8 mouse cellular contexts compared by ENCODE assay signal in genomic region chr9:66505141-66505917, GRCm38 (mm10). TPM values are rescaled to one million over a fixed set of nuclear protein-coding genes. Genes with fewer than 3 reads are reported as not detected.
DNase-seq lines count a peak whose midpoint lies in the region; ATAC-seq and TF ChIP-seq lines count a peak whose summit lies in the region.

No protein-coding gene starts in this region.

- H3K4me1 ChIP-seq in forebrain, embryonic 10.5 days: peaks cover 75% of the 10 kb centered on the region
- peaks cover 34 to 41% of the 10 kb centered on the region in 2 experiments for H3K4me1 ChIP-seq in liver, embryonic 14.5 days (replicated peaks; ENCODE audit: control insufficient read depth in 2 of 2, insufficient read depth in 2 of 2, low read length in 1 of 2)
- peaks cover 30% of the 10 kb centered on the region for H3K4me1 ChIP-seq in thymus, adult 2 months (replicated peaks; ENCODE audit: control insufficient read depth, insufficient read depth, low read length)
- H3K4me1 ChIP-seq in limb, embryonic 10.5 days: peaks cover 3% of the 10 kb centered on the region

- peak overlapping the region; percentile 73 for H3K4me2 ChIP-seq in liver, embryonic 14.5 days (ENCODE audit: low read depth)

- TF ChIP-seq POLR2A in thymus, adult 2 months (IDR thresholded peaks at IDR 0.05; ENCODE audit: control insufficient read depth, extremely low read depth, insufficient read depth, low read length, poor library complexity): no peak

- H3K27me3 ChIP-seq in forebrain, embryonic 10.5 days (ENCODE audit: poor library complexity, severe bottlenecking): no peaks in the 10 kb centered on the region
- H3K27me3 ChIP-seq in liver, embryonic 14.5 days (ENCODE audit: control insufficient read depth, insufficient read depth, low read length): no peaks in the 10 kb centered on the region
- H3K27me3 ChIP-seq in thymus, adult 2 months (ENCODE audit: control insufficient read depth, insufficient read depth, low read length): no peaks in the 10 kb centered on the region
- no peaks in the 10 kb centered on the region for H3K27me3 ChIP-seq in limb, embryonic 10.5 days (ENCODE audit: low read depth, poor library complexity, severe bottlenecking)

- TF ChIP-seq CTCF in liver, embryonic 14.5 days (IDR thresholded peaks at IDR 0.05; ENCODE audit: low read depth): no peak
- no peak for TF ChIP-seq CTCF in thymus, adult 2 months (IDR thresholded peaks at IDR 0.05; ENCODE audit: borderline replicate concordance, control insufficient read depth, extremely low read depth, insufficient read depth, low read length, poor library complexity)

- peak overlapping the region; percentile 87 for H3K27ac ChIP-seq in forebrain, embryonic 10.5 days
- H3K27ac ChIP-seq in liver, embryonic 14.5 days: peak overlapping the region; percentile 88
- H3K27ac ChIP-seq in thymus, adult 2 months (ENCODE audit: control insufficient read depth, insufficient read depth, low read length): peak overlapping the region; percentile 86
- H3K27ac ChIP-seq in limb, embryonic 10.5 days: no peak overlapping the region

- H3K36me3 ChIP-seq in forebrain, embryonic 10.5 days (replicated peaks): peaks cover 92% of the 10 kb centered on the region
- peaks cover 84% of the 10 kb centered on the region for H3K36me3 ChIP-seq in liver, embryonic 14.5 days (replicated peaks; ENCODE audit: control insufficient read depth, insufficient read depth, low read depth)
- peaks cover 8% of the 10 kb centered on the region for H3K36me3 ChIP-seq in thymus, adult 2 months (ENCODE audit: control insufficient read depth, insufficient read depth, low read length)
- peaks cover 93% of the 10 kb centered on the region for H3K36me3 ChIP-seq in limb, embryonic 10.5 days

- H3K4me3 ChIP-seq in forebrain, embryonic 10.5 days: no peak overlapping the region; the same call in 1 of the 2 replicates
- H3K4me3 ChIP-seq in liver, embryonic 14.5 days (ENCODE audit: insufficient read depth in 1 of 2, low read depth in 2 of 2, low read length in 2 of 2): peak overlapping the region; percentile 28 to 41; a peak in 2 of 4 replicates
- no peak overlapping the region for H3K4me3 ChIP-seq in thymus, adult 2 months (ENCODE audit: control insufficient read depth, insufficient read depth, low read length)
- H3K4me3 ChIP-seq in limb, embryonic 10.5 days: no peak overlapping the region

- ATAC-seq in liver, embryonic 14.5 days (ENCODE audit: insufficient read depth): peak; percentile 94

- peak; percentile 49 for DNase-seq in lung, postnatal 10 days
- no peak for DNase-seq in lung, postnatal 4 days
- no peak for DNase-seq in forebrain, embryonic 10.5 days (ENCODE audit: extremely low spot score, low spot score)
- DNase-seq in liver, embryonic 14.5 days (ENCODE audit: low read depth in 3 of 3, low spot score in 3 of 3): peak; percentile 87 to 93 (median 92)
- peak; percentile 78 for DNase-seq in thymus, adult 2 months
- no peak for DNase-seq in limb, embryonic 10.5 days (ENCODE audit: low spot score)
- DNase-seq in right cerebral cortex, postnatal 36 days (ENCODE audit: low spot score in 2 of 2): no peak
- DNase-seq in adrenal gland, postnatal 25 days: no peak

- peak overlapping the region; percentile 59 for H3K9ac ChIP-seq in liver, embryonic 14.5 days (replicated peaks)

- peak; percentile 89 for TF ChIP-seq EP300 in liver, embryonic 14.5 days (IDR thresholded peaks at IDR 0.05; ENCODE audit: low read depth)

- 70% methylated on average over 9 of the region's 9 CpGs for whole genome bisulfite sequencing in forebrain, embryonic 10.5 days
- WGBS in liver, embryonic 14.5 days (ENCODE audit: insufficient replicate concordance): 33% methylated on average over 9 of the region's 9 CpGs
- 51% methylated on average over 9 of the region's 9 CpGs for WGBS in thymus, adult 2 months
- WGBS in limb, embryonic 10.5 days: 88% methylated on average over 9 of the region's 9 CpGs

- no peaks in the 10 kb centered on the region for H3K9me3 ChIP-seq in forebrain, embryonic 10.5 days
- H3K9me3 ChIP-seq in liver, embryonic 14.5 days (ENCODE audit: control insufficient read depth, low read length): no peaks in the 10 kb centered on the region
- no peaks in the 10 kb centered on the region for H3K9me3 ChIP-seq in limb, embryonic 10.5 days (replicated peaks)

RNA-seq across cellular contexts. Expression of gene Fbxl22, which starts 9.1 kb away (rescaled TPM):
- 1.6 TPM in 2 replicates for polyA plus RNA-seq in forebrain, embryonic 10.5 days (2016; fragmentation: Nextera tagmentation; extraction: Ambion mirVana)
- polyA plus RNA-seq in liver, embryonic 14.5 days (2012; rRNA removed): 0.13 and 0.19 TPM in 2 replicates
- 0.44 and 0.61 TPM in 2 replicates for polyA plus RNA-seq in liver, embryonic 14.5 days (2014; fragmentation: Nextera tagmentation; extraction: Ambion mirVana)
- 7.6 and 10.2 TPM in 2 replicates for polyA plus RNA-seq in thymus, adult 2 months (2012; rRNA removed)
- polyA plus RNA-seq in limb, embryonic 10.5 days (2016; fragmentation: Nextera tagmentation; extraction: Ambion mirVana): 1.2 and 1.3 TPM in 2 replicates
- total RNA-seq in adrenal gland, postnatal 25 days (2021): 0.48 and 0.64 TPM in 2 replicates

Comparison
In these comparisons a context has a peak if more than half of its experiments do, and no peak if none do; other contexts are left out.
1. DNase-seq: peak in lung, postnatal 10 days (single experiment), liver, embryonic 14.5 days (3 of 3) and thymus, adult 2 months (single experiment); none in lung, postnatal 4 days (0 of 2), forebrain, embryonic 10.5 days (single experiment), limb, embryonic 10.5 days (single experiment), right cerebral cortex, postnatal 36 days (0 of 2) and adrenal gland, postnatal 25 days (single experiment).
2. H3K4me3 ChIP-seq: peak in liver, embryonic 14.5 days (2 of 2); none in forebrain, embryonic 10.5 days (single experiment), thymus, adult 2 months (single experiment) and limb, embryonic 10.5 days (single experiment).